Mouse (Mus musculus) midbrain, embryonic 11.5 days (tissue): ENCODE data around the gene Atxn1. TPM values are rescaled to one million over a fixed set of nuclear protein-coding genes. Genes with fewer than 3 reads are reported as not detected.

ENCODE experiments used
- ATAC-seq: fragments of 200-750 bp; cut with Nextera tagmentation; 2 replicates; pipeline ENCODE4 v1.8.0; 2017; ENCODE audit warnings: moderate TSS enrichment, moderate library complexity; ENCODE audit not compliant: low FRiP score
- DNase-seq: peaks from one replicate; pipeline ENCODE4 v3.0.0; 2015; ENCODE audit warnings: low spot score; ENCODE audit errors: missing footprints
- H3K27ac ChIP-seq: fragments of 300-500 bp; sonication (generic); 2 replicates; pipeline ENCODE4 v1.5.1; 2014; ENCODE audit warnings: low read depth, low read length
- H3K27me3 ChIP-seq: fragments of 300-500 bp; sonication (generic); 2 replicates; pipeline ENCODE4 v1.6.1; 2014; ENCODE audit warnings: mild to moderate bottlenecking, low read length, moderate library complexity, mixed read lengths; ENCODE audit not compliant: control insufficient read depth, insufficient read depth
- H3K36me3 ChIP-seq: fragments of 300-500 bp; sonication (generic); 2 replicates; pipeline ENCODE4 v1.6.1; 2014; ENCODE audit warnings: mild to moderate bottlenecking, low read length, moderate library complexity, mixed read lengths; ENCODE audit not compliant: control insufficient read depth, insufficient read depth
- H3K4me1 ChIP-seq: fragments of 300-500 bp; sonication (generic); 2 replicates; pipeline ENCODE4 v1.6.1; 2014; ENCODE audit warnings: low read length; ENCODE audit not compliant: control insufficient read depth, insufficient read depth
- H3K4me2 ChIP-seq: fragments of 300-500 bp; sonication (generic); 2 replicates; pipeline ENCODE4 v1.6.1; 2014; ENCODE audit warnings: mild to moderate bottlenecking, moderate library complexity
- H3K4me3 ChIP-seq: fragments of 300-500 bp; sonication (generic); 2 replicates; pipeline ENCODE4 v1.5.1; 2014; ENCODE audit warnings: low read depth, low read length
- H3K9ac ChIP-seq: fragments of 300-500 bp; sonication (generic); 2 replicates; pipeline ENCODE4 v1.6.1; 2014; ENCODE audit warnings: low read length
- H3K9me3 ChIP-seq: fragments of 300-500 bp; sonication (generic); 2 replicates; pipeline ENCODE4 v1.6.1; 2016; ENCODE audit warnings: low read length; ENCODE audit not compliant: control insufficient read depth
- WGBS: fragments of 180-500 bp; shearing (Covaris S2); extraction: QIAGEN DNeasy Blood & Tissue Kit; methylation state at CpG from one replicate; pipeline ENCODE4 v1.1.7; 2014; 5-methylcytosine and 5-hydroxymethylcytosine counted together
- polyA plus RNA-seq: library from polyadenylated mRNA; unstranded; fragments of >200 nt; fragmentation: Nextera tagmentation; extraction: Ambion mirVana; gene quantifications from 2 replicates; pipeline ENCODE4 v1.2.1, GENCODE M21; 2014

The Atxn1 gene
- polyA plus RNA-seq, 1 experiment from 2014 or later, result 1.7 TPM

- no peaks in the 10 kb centered on the region for H3K9me3 ChIP-seq
- 84% methylated on average over 8 of the region's 8 CpGs for WGBS
- no peak overlapping the region for H3K4me3 ChIP-seq
- no peak for DNase-seq
- ATAC-seq, result no peak
- peaks cover 9% of the 10 kb centered on the region; the same call in 1 of the 2 replicates for H3K27me3 ChIP-seq
- H3K4me2 ChIP-seq, result no peak overlapping the region
- H3K27ac ChIP-seq, result no peak overlapping the region
- H3K36me3 ChIP-seq, result no peaks in the 10 kb centered on the region
- no peak overlapping the region for H3K9ac ChIP-seq
- no peaks in the 10 kb centered on the region for H3K4me1 ChIP-seq
Measured at GRCm38 (mm10) chr13:45868886-45869285, 95.9 kb downstream of the Atxn1 start.

GRCm38 (mm10) chr13:45867273-45867672 lies 97.5 kb downstream of the Atxn1 start:
- Histone ChIP-seq H3K9ac (no peak overlapping the region), H3K4me3 (no peak overlapping the region), H3K4me1 (no peaks in the 10 kb centered on the region), H3K9me3 (no peaks in the 10 kb centered on the region), H3K27ac (no peak overlapping the region), H3K36me3 (no peaks in the 10 kb centered on the region), H3K27me3 (peaks cover 14% of the 10 kb centered on the region; the same call in 1 of the 2 replicates), H3K4me2 (no peak overlapping the region)
- WGBS, result 92% methylated on average over 14 of the region's 14 CpGs
- ATAC-seq (no peak), DNase-seq (no peak)

- Histone ChIP-seq H3K4me1 (no peaks in the 10 kb centered on the region), H3K9me3 (no peaks in the 10 kb centered on the region), H3K27me3 (peaks cover 15% of the 10 kb centered on the region; the same call in 1 of the 2 replicates), H3K36me3 (no peaks in the 10 kb centered on the region), H3K4me3 (no peak overlapping the region), H3K4me2 (no peak overlapping the region), H3K27ac (no peak overlapping the region), H3K9ac (no peak overlapping the region)
- ATAC-seq (no peak), DNase-seq (no peak)
- WGBS, result 91% methylated on average over 8 of the region's 8 CpGs
Measured at GRCm38 (mm10) chr13:45866615-45867245, 98.1 kb downstream of the Atxn1 start.

- Histone ChIP-seq H3K36me3 (no peaks in the 10 kb centered on the region), H3K9me3 (no peaks in the 10 kb centered on the region), H3K4me3 (no peak overlapping the region), H3K9ac (no peak overlapping the region), H3K4me1 (peaks cover under 1% of the 10 kb centered on the region; the same call in 1 of the 2 replicates), H3K27me3 (peaks cover 15% of the 10 kb centered on the region; the same call in 1 of the 2 replicates), H3K27ac (no peak overlapping the region), H3K4me2 (no peak overlapping the region)
- WGBS, result 92% methylated on average over 10 of the region's 10 CpGs
- DNase-seq, result no peak
- ATAC-seq, result no peak
Measured at GRCm38 (mm10) chr13:45865620-45866019, 99.2 kb downstream of the Atxn1 start.

- H3K9me3 ChIP-seq, result no peaks in the 10 kb centered on the region
- H3K4me3 ChIP-seq, result no peak overlapping the region
- peaks cover 4% of the 10 kb centered on the region; the same call in 1 of the 2 replicates for H3K4me1 ChIP-seq
- H3K27ac ChIP-seq, result no peak overlapping the region
- no peaks in the 10 kb centered on the region for H3K36me3 ChIP-seq
- 89% methylated on average over 8 of the region's 8 CpGs for WGBS
- H3K27me3 ChIP-seq, result peaks cover 29% of the 10 kb centered on the region
- DNase-seq, result no peak
- H3K9ac ChIP-seq, result no peak overlapping the region
- H3K4me2 ChIP-seq, result no peak overlapping the region
- ATAC-seq, result no peak
Measured at GRCm38 (mm10) chr13:45863779-45864178, 101.0 kb downstream of the Atxn1 start.

- Histone ChIP-seq H3K4me3 (no peak overlapping the region), H3K27me3 (peaks cover 37% of the 10 kb centered on the region), H3K9me3 (no peaks in the 10 kb centered on the region), H3K27ac (no peak overlapping the region), H3K4me2 (no peak overlapping the region), H3K36me3 (no peaks in the 10 kb centered on the region), H3K9ac (no peak overlapping the region), H3K4me1 (peaks cover 4% of the 10 kb centered on the region; the same call in 1 of the 2 replicates)
- DNase-seq (peak; percentile 83), ATAC-seq (no peak)
- 72% methylated on average over 13 of the region's 13 CpGs for WGBS
Measured at GRCm38 (mm10) chr13:45861885-45862605, 102.8 kb downstream of the Atxn1 start.

GRCm38 (mm10) chr13:45861098-45861580 lies 103.7 kb downstream of the Atxn1 start:
- peak; percentile 94 for DNase-seq
- H3K4me1 ChIP-seq, result peaks cover 4% of the 10 kb centered on the region; the same call in 1 of the 2 replicates
- peaks cover 38% of the 10 kb centered on the region for H3K27me3 ChIP-seq
- ATAC-seq, result peak; percentile 48; the same call in 1 of the 2 replicates
- H3K36me3 ChIP-seq, result no peaks in the 10 kb centered on the region
- H3K4me2 ChIP-seq, result no peak overlapping the region
- 15% methylated on average over 10 of the region's 10 CpGs for WGBS
- no peaks in the 10 kb centered on the region for H3K9me3 ChIP-seq
- H3K9ac ChIP-seq, result no peak overlapping the region
- no peak overlapping the region for H3K27ac ChIP-seq
- H3K4me3 ChIP-seq, result no peak overlapping the region

GRCm38 (mm10) chr13:45859081-45859709 lies 105.6 kb downstream of the Atxn1 start:
- no peak overlapping the region for H3K4me3 ChIP-seq
- peak; percentile 67 for DNase-seq
- H3K27ac ChIP-seq, result no peak overlapping the region
- no peak overlapping the region for H3K4me2 ChIP-seq
- 79% methylated on average over 12 of the region's 12 CpGs for WGBS
- no peak for ATAC-seq
- no peak overlapping the region for H3K9ac ChIP-seq
- H3K36me3 ChIP-seq, result no peaks in the 10 kb centered on the region
- H3K27me3 ChIP-seq, result peaks cover 33% of the 10 kb centered on the region
- H3K4me1 ChIP-seq, result peaks cover 4% of the 10 kb centered on the region; the same call in 1 of the 2 replicates
- H3K9me3 ChIP-seq, result no peaks in the 10 kb centered on the region

- Histone ChIP-seq H3K4me1 (peaks cover 4% of the 10 kb centered on the region; the same call in 1 of the 2 replicates), H3K27me3 (peaks cover 25% of the 10 kb centered on the region), H3K9me3 (no peaks in the 10 kb centered on the region), H3K9ac (no peak overlapping the region), H3K36me3 (no peaks in the 10 kb centered on the region), H3K4me2 (no peak overlapping the region), H3K27ac (no peak overlapping the region), H3K4me3 (no peak overlapping the region)
- DNase-seq, result no peak
- ATAC-seq, result no peak
- 85% methylated on average over 8 of the region's 8 CpGs for WGBS
Measured at GRCm38 (mm10) chr13:45857416-45857815, 107.4 kb downstream of the Atxn1 start.
